Mouse (Mus musculus) thymus, adult 2 months (tissue): ENCODE data around the gene Itgb4. TPM values are rescaled to one million over a fixed set of nuclear protein-coding genes. Genes with fewer than 3 reads are reported as not detected.

Source experiments
- DNase-seq: peaks from one replicate; pipeline ENCODE4 v3.0.0; 2021
- H3K27ac ChIP-seq: fragments of 200-500 bp; 2 replicates; pipeline ENCODE4 v1.5.1; 2012; ENCODE audit warnings: low read length, control low read depth; ENCODE audit not compliant: control insufficient read depth, insufficient read depth
- H3K27me3 ChIP-seq: fragments of 200-500 bp; 2 replicates; pipeline ENCODE4 v1.6.1; 2012; ENCODE audit warnings: mild to moderate bottlenecking, low read length, moderate library complexity, mixed read lengths; ENCODE audit not compliant: control insufficient read depth, insufficient read depth
- H3K36me3 ChIP-seq: fragments of 200-500 bp; 2 replicates; pipeline ENCODE4 v1.6.1; 2012; ENCODE audit warnings: mild to moderate bottlenecking, low read length, moderate library complexity; ENCODE audit not compliant: control insufficient read depth, insufficient read depth
- H3K4me1 ChIP-seq: fragments of 200-500 bp; replicated peaks from 2 replicates; pipeline ENCODE4 v1.6.1; 2012; ENCODE audit warnings: low read length; ENCODE audit not compliant: control insufficient read depth, insufficient read depth
- H3K4me3 ChIP-seq: fragments of 200-500 bp; 2 replicates; pipeline ENCODE4 v1.5.1; 2012; ENCODE audit warnings: mild to moderate bottlenecking, low read length, control low read depth, moderate library complexity; ENCODE audit not compliant: control insufficient read depth, insufficient read depth
- CTCF ChIP-seq: fragments of 200-500 bp; IDR thresholded peaks from 2 replicates; pipeline ENCODE4 v1.5.1; 2012; ENCODE audit warnings: mild to moderate bottlenecking, control low read depth, low read length, moderate library complexity, borderline replicate concordance; ENCODE audit not compliant: control insufficient read depth, poor library complexity, insufficient read depth; ENCODE audit errors: extremely low read depth
- POLR2A ChIP-seq: fragments of 200-500 bp; IDR thresholded peaks from 2 replicates; pipeline ENCODE4 v1.6.1; 2012; ENCODE audit warnings: mild to moderate bottlenecking, low read length, control low read depth, moderate library complexity; ENCODE audit not compliant: control insufficient read depth, poor library complexity, insufficient read depth; ENCODE audit errors: extremely low read depth
- WGBS: fragments of 180-500 bp; shearing (Covaris S2); methylation state at CpG from one replicate; pipeline ENCODE4 v1.1.7; 2018; 5-methylcytosine and 5-hydroxymethylcytosine counted together
- polyA plus RNA-seq: library from polyadenylated mRNA; depleted of rRNA; stranded (reverse); fragments of >200 nt; gene quantifications from 2 replicates; pipeline ENCODE4 v1.2.3, GENCODE M21; 2012

Itgb4 gene
- polyA plus RNA-seq, 1 experiment, result 20.8 TPM

- WGBS, result under 1% methylated on average over 37 of the region's 37 CpGs
- H3K36me3 ChIP-seq, result peaks cover 20% of the 10 kb centered on the region
- peak overlapping the region; percentile 78 for H3K4me3 ChIP-seq
- 0 out of 2 replicates have a peak, but pooled peaks have one; percentile 48 for TF ChIP-seq CTCF
- TF ChIP-seq POLR2A, result peak; percentile 100
- DNase-seq, result peak; percentile 91
- H3K27me3 ChIP-seq, result no peaks in the 10 kb centered on the region
- H3K27ac ChIP-seq, result peak overlapping the region; percentile 88
- H3K4me1 ChIP-seq, result peaks cover 2% of the 10 kb centered on the region; the same call in 1 of the 2 replicates
These were observed 49.9 kb downstream of the Itgb4 start for GRCm38 (mm10) chr11:116024356-116024808.

GRCm38 (mm10) chr11:116025056-116025845 lies 50.7 kb downstream of the Itgb4 start:
- WGBS, result 90% methylated on average over 3 of the region's 3 CpGs
- Histone ChIP-seq H3K4me3 (no peak overlapping the region), H3K27ac (no peak overlapping the region), H3K4me1 (peaks cover 2% of the 10 kb centered on the region; the same call in 1 of the 2 replicates), H3K36me3 (peaks cover 20% of the 10 kb centered on the region), H3K27me3 (no peaks in the 10 kb centered on the region)
- TF ChIP-seq POLR2A (no peak), CTCF (no peak)
- no peak for DNase-seq

GRCm38 (mm10) chr11:116027756-116028155 lies 53.2 kb downstream of the Itgb4 start, which contains the start of gene H3f3b:
Gene H3f3b, minus strand, starts transcription at chr11:116027962.
- Histone ChIP-seq H3K36me3 (peaks cover 5% of the 10 kb centered on the region), H3K4me1 (peaks cover 8% of the 10 kb centered on the region), H3K27ac (no peak within 1 kb of the TSS), H3K4me3 (no peak within 1 kb of the TSS), H3K27me3 (no peaks in the 10 kb centered on the region)
- DNase-seq, result no peak
- 91% methylated on average over 4 of the region's 4 CpGs for WGBS
- no peak for TF ChIP-seq POLR2A
- TF ChIP-seq CTCF, result no peak

- DNase-seq, result no peak
- Histone ChIP-seq H3K36me3 (peaks cover 3% of the 10 kb centered on the region), H3K27ac (no peak overlapping the region), H3K4me3 (no peak overlapping the region), H3K27me3 (no peaks in the 10 kb centered on the region), H3K4me1 (peaks cover 8% of the 10 kb centered on the region)
- 95% methylated on average over 9 of the region's 9 CpGs for WGBS
- no peak for TF ChIP-seq CTCF
- TF ChIP-seq POLR2A, result no peak
These were observed 53.8 kb downstream of the Itgb4 start for GRCm38 (mm10) chr11:116028177-116028865.

GRCm38 (mm10) chr11:116029086-116029865 lies 54.8 kb downstream of the Itgb4 start:
- DNase-seq, result no peak
- TF ChIP-seq POLR2A (no peak), CTCF (no peak)
- 82% methylated on average over 6 of the region's 6 CpGs for WGBS
- Histone ChIP-seq H3K36me3 (no peaks in the 10 kb centered on the region), H3K27me3 (no peaks in the 10 kb centered on the region), H3K4me3 (no peak overlapping the region), H3K27ac (no peak overlapping the region), H3K4me1 (peaks cover 8% of the 10 kb centered on the region)

- DNase-seq, result peak; percentile 97
- no peak for TF ChIP-seq CTCF
- TF ChIP-seq POLR2A, result peak; percentile 48; the same call in 1 of the 2 replicates
- Histone ChIP-seq H3K27ac (peak within 1 kb of the TSS; percentile 84), H3K27me3 (no peaks in the 10 kb centered on the region), H3K4me3 (peak within 1 kb of the TSS; percentile 54), H3K4me1 (peaks cover 6% of the 10 kb centered on the region), H3K36me3 (no peaks in the 10 kb centered on the region)
- under 1% methylated on average over 67 of the region's 67 CpGs for WGBS
These were observed 55.8 kb downstream of the Itgb4 start, which contains the start of gene Unk for GRCm38 (mm10) chr11:116030088-116030897. Gene Unk, plus strand, starts transcription at chr11:116030322.
